Mouse (Mus musculus): Measurements from ENCODE around the gene Lrrfip1. TPM values are rescaled to one million over a fixed set of nuclear protein-coding genes. Genes with fewer than 3 reads are reported as not detected.

Gene Lrrfip1
- total and polyA plus RNA-seq, 2 experiments from 2014 or later = 120 to 168 TPM

- peaks cover 68% of the 10 kb centered on the region for H3K4me1 ChIP-seq (ENCODE audit: control insufficient read depth, insufficient read depth)
- H3K4me3 ChIP-seq (ENCODE audit: low read depth, low read length) = no peak overlapping the region
- DNase-seq (ENCODE audit: low spot score) (no peak), ATAC-seq (ENCODE audit: insufficient read depth, low read depth) (no peak)
- no peaks in the 10 kb centered on the region; the same call in 1 of the 2 replicates for H3K36me3 ChIP-seq (replicated peaks; ENCODE audit: control insufficient read depth, insufficient read depth, low read length)
- H3K27me3 ChIP-seq (ENCODE audit: control insufficient read depth, insufficient read depth, low read length) = no peaks in the 10 kb centered on the region
- 40% methylated on average over 6 of the region's 6 CpGs for WGBS
- H3K27ac ChIP-seq (ENCODE audit: low read depth) = peak overlapping the region; percentile 98
- H3K4me2 ChIP-seq (ENCODE audit: low read depth, low read length) = no peak overlapping the region
- no peaks in the 10 kb centered on the region for H3K9me3 ChIP-seq (replicated peaks; ENCODE audit: control insufficient read depth, low read length)
- TF ChIP-seq EP300 (IDR thresholded peaks at IDR 0.05; ENCODE audit: low read depth) = no peak
- TF ChIP-seq CTCF (IDR thresholded peaks at IDR 0.05; ENCODE audit: low read depth) = no peak
- 0 out of 2 replicates have a peak overlapping the region, but pooled peaks have one; percentile 4 for H3K9ac ChIP-seq (replicated peaks; ENCODE audit: low read depth, low read length)
These were observed 10.7 kb downstream of the Lrrfip1 start for GRCm38 (mm10) chr1:91009266-91009665.

- no peaks in the 10 kb centered on the region for H3K9me3 ChIP-seq (replicated peaks; ENCODE audit: control insufficient read depth, low read length)
- H3K27ac ChIP-seq (ENCODE audit: low read depth) = peak overlapping the region; percentile 98
- no peak for TF ChIP-seq EP300 (IDR thresholded peaks at IDR 0.05; ENCODE audit: low read depth)
- TF ChIP-seq CTCF (IDR thresholded peaks at IDR 0.05; ENCODE audit: low read depth) = no peak
- no peak overlapping the region for H3K9ac ChIP-seq (replicated peaks; ENCODE audit: low read depth, low read length)
- H3K4me1 ChIP-seq (ENCODE audit: control insufficient read depth, insufficient read depth) = peaks cover 67% of the 10 kb centered on the region
- H3K4me2 ChIP-seq (ENCODE audit: low read depth, low read length) = no peak overlapping the region
- 35% methylated on average over 7 of the region's 7 CpGs for WGBS
- H3K4me3 ChIP-seq (ENCODE audit: low read depth, low read length) = no peak overlapping the region
- ATAC-seq (ENCODE audit: insufficient read depth, low read depth) (no peak), DNase-seq (ENCODE audit: low spot score) (no peak)
- no peaks in the 10 kb centered on the region for H3K27me3 ChIP-seq (ENCODE audit: control insufficient read depth, insufficient read depth, low read length)
- no peaks in the 10 kb centered on the region; the same call in 1 of the 2 replicates for H3K36me3 ChIP-seq (replicated peaks; ENCODE audit: control insufficient read depth, insufficient read depth, low read length)
These were observed 11.7 kb downstream of the Lrrfip1 start for GRCm38 (mm10) chr1:91010216-91010615.

- H3K27ac ChIP-seq (ENCODE audit: low read depth) = peak overlapping the region; percentile 98
- H3K4me1 ChIP-seq (ENCODE audit: control insufficient read depth, insufficient read depth) = peaks cover 67% of the 10 kb centered on the region
- H3K9ac ChIP-seq (replicated peaks; ENCODE audit: low read depth, low read length) = no peak overlapping the region
- TF ChIP-seq CTCF (IDR thresholded peaks at IDR 0.05; ENCODE audit: low read depth) = no peak
- TF ChIP-seq EP300 (IDR thresholded peaks at IDR 0.05; ENCODE audit: low read depth) = no peak
- no peaks in the 10 kb centered on the region; the same call in 1 of the 2 replicates for H3K36me3 ChIP-seq (replicated peaks; ENCODE audit: control insufficient read depth, insufficient read depth, low read length)
- ATAC-seq (ENCODE audit: insufficient read depth, low read depth) (no peak), DNase-seq (ENCODE audit: low spot score) (no peak)
- H3K4me2 ChIP-seq (ENCODE audit: low read depth, low read length) = no peak overlapping the region
- WGBS = 39% methylated on average over 2 of the region's 2 CpGs
- no peaks in the 10 kb centered on the region for H3K27me3 ChIP-seq (ENCODE audit: control insufficient read depth, insufficient read depth, low read length)
- no peaks in the 10 kb centered on the region for H3K9me3 ChIP-seq (replicated peaks; ENCODE audit: control insufficient read depth, low read length)
- H3K4me3 ChIP-seq (ENCODE audit: low read depth, low read length) = no peak overlapping the region
These were observed 12.2 kb downstream of the Lrrfip1 start for GRCm38 (mm10) chr1:91010716-91011115.

- 61% methylated on average over 3 of the region's 3 CpGs for WGBS
- no peak overlapping the region for H3K4me2 ChIP-seq (ENCODE audit: low read depth, low read length)
- TF ChIP-seq EP300 (IDR thresholded peaks at IDR 0.05; ENCODE audit: low read depth) (no peak), CTCF (IDR thresholded peaks at IDR 0.05; ENCODE audit: low read depth) (no peak)
- DNase-seq (ENCODE audit: low spot score) (no peak), ATAC-seq (ENCODE audit: insufficient read depth, low read depth) (no peak)
- H3K4me3 ChIP-seq (ENCODE audit: low read depth, low read length) = no peak overlapping the region
- H3K27ac ChIP-seq (ENCODE audit: low read depth) = peak overlapping the region; percentile 98
- H3K4me1 ChIP-seq (ENCODE audit: control insufficient read depth, insufficient read depth) = peaks cover 69% of the 10 kb centered on the region
- H3K27me3 ChIP-seq (ENCODE audit: control insufficient read depth, insufficient read depth, low read length) = no peaks in the 10 kb centered on the region
- H3K36me3 ChIP-seq (replicated peaks; ENCODE audit: control insufficient read depth, insufficient read depth, low read length) = no peaks in the 10 kb centered on the region; the same call in 1 of the 2 replicates
- H3K9ac ChIP-seq (replicated peaks; ENCODE audit: low read depth, low read length) = peak overlapping the region; percentile 8; the same call in 1 of the 2 replicates
- H3K9me3 ChIP-seq (replicated peaks; ENCODE audit: control insufficient read depth, low read length) = no peaks in the 10 kb centered on the region
These were observed 12.8 kb downstream of the Lrrfip1 start for GRCm38 (mm10) chr1:91011336-91011735.

- WGBS = 38% methylated on average over 3 of the region's 3 CpGs
- Histone ChIP-seq H3K4me1 (ENCODE audit: control insufficient read depth, insufficient read depth) (peaks cover 78% of the 10 kb centered on the region), H3K4me3 (ENCODE audit: low read depth, low read length) (no peak overlapping the region), H3K27ac (ENCODE audit: low read depth) (peak overlapping the region; percentile 98), H3K36me3 (replicated peaks; ENCODE audit: control insufficient read depth, insufficient read depth, low read length) (no peaks in the 10 kb centered on the region; the same call in 1 of the 2 replicates), H3K9me3 (replicated peaks; ENCODE audit: control insufficient read depth, low read length) (no peaks in the 10 kb centered on the region), H3K9ac (replicated peaks; ENCODE audit: low read depth, low read length) (no peak overlapping the region), H3K27me3 (ENCODE audit: control insufficient read depth, insufficient read depth, low read length) (no peaks in the 10 kb centered on the region), H3K4me2 (ENCODE audit: low read depth, low read length) (no peak overlapping the region)
- TF ChIP-seq EP300 (IDR thresholded peaks at IDR 0.05; ENCODE audit: low read depth) (peak; percentile 72), CTCF (IDR thresholded peaks at IDR 0.05; ENCODE audit: low read depth) (no peak)
- DNase-seq (ENCODE audit: low spot score) (peak; percentile 75), ATAC-seq (ENCODE audit: insufficient read depth, low read depth) (peak; percentile 17; the same call in 1 of the 2 replicates)
These were observed 15.3 kb downstream of the Lrrfip1 start for GRCm38 (mm10) chr1:91013803-91014202.

GRCm38 (mm10) chr1:91015571-91015970 is 17.0 kb downstream of the Lrrfip1 start:
- Histone ChIP-seq H3K4me1 (ENCODE audit: control insufficient read depth, insufficient read depth) (peaks cover 61% of the 10 kb centered on the region), H3K9me3 (replicated peaks; ENCODE audit: control insufficient read depth, low read length) (no peaks in the 10 kb centered on the region), H3K27me3 (ENCODE audit: control insufficient read depth, insufficient read depth, low read length) (no peaks in the 10 kb centered on the region), H3K4me3 (ENCODE audit: low read depth, low read length) (no peak overlapping the region), H3K9ac (replicated peaks; ENCODE audit: low read depth, low read length) (no peak overlapping the region), H3K4me2 (ENCODE audit: low read depth, low read length) (peak overlapping the region; percentile 21; the same call in 1 of the 2 replicates), H3K27ac (ENCODE audit: low read depth) (peak overlapping the region; percentile 98), H3K36me3 (replicated peaks; ENCODE audit: control insufficient read depth, insufficient read depth, low read length) (no peaks in the 10 kb centered on the region)
- TF ChIP-seq EP300 (IDR thresholded peaks at IDR 0.05; ENCODE audit: low read depth) = peak; percentile 96
- no peak for TF ChIP-seq CTCF (IDR thresholded peaks at IDR 0.05; ENCODE audit: low read depth)
- 47% methylated on average over 7 of the region's 7 CpGs for WGBS
- DNase-seq (ENCODE audit: low spot score) (peak; percentile 95), ATAC-seq (ENCODE audit: insufficient read depth, low read depth) (peak; percentile 87)
